Mouse (Mus musculus) CD4-positive, CD25-positive, alpha-beta regulatory T cell, adult 2 months (primary cell): ENCODE measurements at regions not wholly inside any gene's neighbourhood (a gene's known extent, or its start where the extent isn't known, plus 50 kb on each side); places are given as distances from the start of the nearest gene placed in this dataset.

Experiments used
- DNase-seq: peaks from one replicate; pipeline ENCODE4 v3.0.0-alpha.2; 2012; ENCODE audit warnings: low read depth, low spot score

- no peak for DNase-seq
These were observed 57.9 kb downstream of the Sox9 start for GRCm38 (mm10) chr11:112839721-112840494.

DNA sequence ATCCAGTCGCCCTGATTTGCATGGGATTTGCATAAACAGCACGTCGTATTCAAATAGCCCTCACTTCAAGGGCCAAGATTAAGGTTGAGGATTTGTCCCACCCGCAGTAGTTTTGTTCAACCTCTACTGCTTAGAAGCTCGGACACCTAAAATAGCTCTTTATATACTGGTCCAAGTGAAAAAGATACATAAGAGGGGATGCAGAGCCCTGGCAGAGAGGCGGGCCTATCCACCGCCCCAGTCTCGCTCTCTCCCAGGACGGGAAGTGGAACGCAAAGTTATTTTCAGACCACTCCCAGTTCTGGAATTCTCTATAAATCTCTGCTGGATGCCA lies 58.4 kb downstream of the Sox9 start:
- no peak for DNase-seq

DNA sequence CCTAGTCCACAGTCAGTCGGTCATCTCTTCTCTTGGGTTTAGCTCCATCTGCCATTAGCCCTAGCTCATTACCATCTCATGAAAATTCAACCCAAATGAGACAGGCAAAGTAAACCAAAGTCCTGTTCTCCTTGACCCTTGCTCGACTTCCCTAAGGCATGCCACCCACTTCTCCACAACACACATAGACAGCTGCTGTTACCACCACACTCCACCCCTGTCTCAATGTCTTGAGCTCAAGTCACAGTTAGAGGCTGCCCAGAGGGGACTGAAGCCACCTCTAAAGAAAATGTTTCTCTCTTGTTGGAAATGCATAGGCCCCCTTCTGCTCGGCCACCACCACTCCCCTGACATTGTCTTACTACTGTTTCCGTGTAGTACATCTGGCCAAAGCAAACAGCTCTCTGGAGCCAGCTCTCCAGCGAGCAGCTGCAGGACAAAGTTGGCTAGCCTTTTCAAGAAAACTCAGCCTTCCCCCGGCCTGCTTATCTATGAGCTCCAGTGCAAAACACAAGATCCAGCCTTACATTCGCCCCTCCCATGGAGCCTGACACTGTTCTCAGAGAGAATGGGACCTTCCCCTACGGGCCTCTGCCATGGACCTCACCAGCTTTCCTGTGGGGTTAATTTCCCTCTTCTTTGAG lies 62.4 kb downstream of the Sox9 start:
- no peak for DNase-seq

GRCm38 (mm10) chr11:112847146-112847545 lies 65.1 kb downstream of the Sox9 start:
- DNase-seq: no peak

DNA sequence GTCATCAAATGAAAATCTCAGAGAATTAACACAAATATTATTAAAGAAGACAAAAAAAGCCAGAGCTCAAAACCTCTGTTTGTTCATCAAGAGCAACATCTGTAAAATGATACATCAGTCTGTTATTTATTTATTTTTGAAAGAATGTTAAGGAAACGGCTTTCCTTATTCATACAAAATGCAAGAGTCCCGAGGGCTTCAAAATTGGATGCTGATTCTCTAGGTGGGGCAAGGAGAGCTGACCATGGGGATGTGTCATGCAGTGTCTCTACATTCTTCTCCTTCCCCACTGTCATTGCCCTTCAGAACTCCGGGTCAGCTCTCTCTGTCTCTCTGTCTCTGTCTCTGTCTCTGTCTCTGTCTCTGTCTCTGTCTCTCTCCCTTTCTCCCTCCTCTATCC lies 65.8 kb downstream of the Sox9 start:
- no peak for DNase-seq

- no peak for DNase-seq
These were observed 68.0 kb downstream of the Sox9 start for GRCm38 (mm10) chr11:112849974-112850373.

GRCm38 (mm10) chr11:112850532-112851272 lies 68.7 kb downstream of the Sox9 start:
- DNase-seq: no peak

DNA sequence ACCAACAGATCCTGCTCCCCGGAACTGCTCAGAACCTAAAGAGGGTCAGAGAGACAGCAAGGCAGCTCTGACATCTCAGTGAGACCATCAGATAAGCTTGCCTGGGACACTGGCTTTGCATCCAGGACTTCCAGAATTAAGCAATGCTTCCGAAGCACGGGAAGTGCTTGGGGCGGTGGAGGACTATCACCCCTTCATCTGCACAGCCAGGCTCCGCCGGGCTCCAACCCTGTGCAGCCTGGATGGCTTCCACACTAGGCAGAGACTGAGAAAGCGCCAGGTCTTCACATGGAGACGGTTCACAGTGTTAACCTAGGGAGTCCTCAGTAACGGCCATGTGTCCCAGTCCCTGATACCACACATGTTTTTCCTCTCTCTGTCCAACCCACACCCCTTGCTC lies 69.3 kb downstream of the Sox9 start:
- DNase-seq: no peak

DNA sequence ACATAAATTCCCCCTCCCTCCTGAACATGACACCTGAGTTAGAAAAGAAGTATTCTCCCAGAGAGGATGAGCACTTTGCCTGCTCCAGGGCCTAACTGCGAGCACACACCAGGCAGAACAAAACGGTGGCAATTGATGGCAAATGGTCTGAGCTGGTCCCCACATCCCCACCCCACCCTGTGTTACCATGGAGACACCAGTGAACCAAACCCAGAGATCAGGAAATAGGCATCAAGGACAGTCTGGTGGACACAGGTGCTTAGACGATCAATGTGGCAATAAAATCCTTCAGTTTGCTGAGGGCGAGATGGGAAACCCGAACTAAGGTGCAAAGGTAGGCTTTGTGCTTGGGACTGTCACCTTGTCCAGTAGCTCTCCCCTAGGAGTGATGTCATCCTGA lies 74.0 kb downstream of the Sox9 start:
- DNase-seq: no peak

DNA sequence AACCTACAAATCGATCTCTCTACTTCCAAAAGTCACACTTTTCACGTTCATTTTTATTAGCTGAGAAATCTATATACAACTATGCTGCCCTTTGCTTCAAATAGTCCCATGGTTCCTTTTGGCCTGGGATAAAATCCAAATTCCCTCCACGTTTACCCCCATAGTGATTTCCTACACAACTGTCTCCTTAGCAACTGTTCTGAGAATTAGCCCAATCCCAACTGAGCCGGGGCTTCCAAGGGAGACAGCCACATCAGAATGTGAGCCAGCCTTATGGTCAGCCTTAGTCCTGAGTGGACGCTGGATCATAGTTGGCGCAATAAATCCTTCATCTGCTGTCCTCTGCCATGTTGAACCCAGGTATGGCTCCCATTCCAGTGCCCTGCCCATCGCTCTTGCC lies 77.3 kb downstream of the Sox9 start:
- no peak for DNase-seq

- no peak for DNase-seq
These were observed 78.8 kb downstream of the Sox9 start for GRCm38 (mm10) chr11:112860797-112861196.

DNA sequence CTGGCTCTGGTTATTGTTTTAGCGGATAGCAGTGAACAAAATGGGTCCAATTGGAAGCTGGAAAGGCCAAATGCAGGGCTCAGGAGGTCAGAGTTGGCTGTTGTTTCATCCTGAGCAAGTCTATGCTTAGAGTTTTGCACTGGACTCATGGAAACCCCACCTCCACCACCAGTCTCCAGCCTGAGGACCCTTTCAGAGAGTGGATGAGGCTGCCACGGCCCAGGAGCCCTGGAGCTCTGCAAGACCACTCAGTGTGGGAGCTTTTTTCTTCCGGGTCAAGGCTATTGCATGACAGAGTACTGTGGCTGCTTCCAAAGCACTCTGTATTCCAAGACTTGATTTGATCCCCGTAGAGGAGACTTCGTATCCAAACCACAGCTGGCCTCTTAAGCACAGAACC lies 79.2 kb downstream of the Sox9 start:
- no peak for DNase-seq

- no peak for DNase-seq
These were observed 83.8 kb downstream of the Sox9 start for GRCm38 (mm10) chr11:112865836-112866235.

DNA sequence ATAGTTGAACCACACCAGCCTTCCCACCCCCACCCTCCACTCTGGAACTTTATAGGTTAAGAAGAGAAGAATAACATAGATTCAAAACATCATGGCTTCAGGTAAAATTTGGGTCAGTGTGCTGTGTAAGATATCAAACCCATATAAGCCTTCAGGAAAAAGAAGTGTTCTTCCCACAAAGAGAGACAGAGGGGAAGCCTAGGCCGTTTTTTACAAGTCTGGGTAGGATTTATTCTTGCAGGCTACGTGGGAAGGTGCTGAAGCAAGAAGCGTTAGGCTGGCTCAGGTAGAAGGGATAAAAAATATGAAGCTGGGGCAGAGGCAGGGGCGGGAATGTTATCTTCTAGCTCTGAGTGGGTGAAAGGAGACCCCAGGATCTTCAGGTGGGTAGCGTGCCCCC lies 87.5 kb downstream of the Sox9 start:
- DNase-seq: no peak

- DNase-seq: no peak
These were observed 88.4 kb downstream of the Sox9 start for GRCm38 (mm10) chr11:112870201-112871035.

DNA sequence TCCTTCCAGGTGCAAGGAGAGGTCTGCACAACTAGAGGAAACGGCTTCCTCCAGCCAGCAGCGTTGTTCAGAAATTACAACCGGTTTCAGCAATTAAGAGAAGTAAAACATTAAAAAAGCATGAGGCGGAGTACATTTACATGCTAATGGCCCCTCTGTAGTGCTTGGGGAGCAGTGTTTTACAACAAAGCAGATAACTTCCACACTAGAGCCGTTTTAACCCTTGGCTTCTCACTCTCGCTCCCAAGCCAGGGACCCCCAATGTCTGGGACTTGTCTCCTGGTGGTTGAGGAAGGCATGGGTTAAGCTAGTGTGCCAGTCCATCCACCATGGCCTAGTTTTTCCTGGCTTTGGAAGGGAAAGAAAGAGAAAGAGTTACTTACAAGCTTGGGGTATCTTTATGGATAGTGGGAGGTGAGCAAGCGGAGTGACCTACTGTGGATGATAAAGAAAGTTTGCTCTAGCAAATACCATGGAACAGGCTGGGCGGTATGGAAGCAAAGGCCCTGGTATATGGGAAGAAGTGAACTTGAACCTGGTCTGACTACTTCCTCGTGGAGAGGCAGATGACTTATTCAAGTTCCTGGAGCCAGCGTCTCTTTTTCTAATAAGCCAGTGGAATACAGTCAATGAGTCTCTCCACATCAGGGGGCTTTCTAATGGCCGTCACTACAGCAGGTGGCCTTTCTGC lies 90.8 kb downstream of the Sox9 start:
- DNase-seq: no peak

DNA sequence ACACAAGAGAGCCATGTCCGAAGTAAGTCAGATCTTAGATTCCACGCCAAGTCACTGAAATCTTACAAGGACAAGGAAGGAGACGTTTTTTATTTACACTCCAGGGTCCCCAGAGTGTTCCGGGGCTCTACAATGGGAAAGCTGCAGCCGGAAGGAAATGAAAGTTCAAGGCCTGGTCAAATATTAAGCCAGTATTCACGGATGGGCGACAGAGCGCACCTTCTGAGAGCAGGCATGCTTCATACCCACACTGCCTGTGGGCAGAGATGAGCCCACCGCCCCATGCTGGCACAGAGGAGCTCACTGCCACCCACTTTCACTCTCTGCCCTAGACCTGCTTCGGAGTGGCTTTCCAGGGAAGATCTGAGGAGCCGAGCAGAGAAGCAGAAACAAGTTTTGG lies 92.2 kb downstream of the Sox9 start:
- no peak for DNase-seq

DNA sequence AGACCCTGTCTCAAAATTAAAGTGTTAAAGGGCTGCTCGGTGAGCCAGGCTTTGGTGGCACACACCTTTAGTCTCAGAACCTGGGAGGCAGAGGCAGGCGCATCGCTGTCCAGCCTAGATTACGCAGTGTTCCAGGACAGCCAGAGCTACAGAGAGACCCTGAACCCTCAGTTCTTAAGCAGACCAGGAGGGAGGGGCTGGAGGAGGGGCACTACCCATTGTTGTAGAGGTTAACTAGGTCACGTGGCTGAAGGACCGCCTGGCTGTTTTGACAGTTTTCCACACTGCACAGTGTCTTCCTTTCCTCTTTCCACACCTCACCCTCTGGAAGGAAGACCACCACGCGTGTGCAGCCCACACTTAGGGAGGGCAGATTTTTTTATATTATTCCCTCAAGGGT lies 94.2 kb downstream of the Sox9 start:
- no peak for DNase-seq

DNA sequence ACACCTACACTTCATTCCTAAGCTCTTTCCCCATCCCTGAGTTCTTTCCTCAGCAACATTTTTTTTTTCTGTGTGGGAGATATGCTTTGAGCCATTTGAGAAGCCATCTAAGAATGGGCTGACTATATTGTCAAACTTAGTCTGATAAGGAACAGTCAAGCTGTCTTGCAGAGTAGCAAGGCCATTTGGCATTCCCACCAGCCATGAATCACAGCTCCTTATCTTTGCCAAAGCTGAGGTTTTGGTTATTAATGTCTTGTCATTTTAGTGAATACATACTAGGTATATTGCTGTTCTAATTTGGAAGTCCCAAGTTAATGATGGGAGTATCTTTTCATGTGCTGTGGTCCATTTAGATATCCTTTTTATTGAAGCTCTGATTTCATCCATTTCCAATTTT lies 96.4 kb downstream of the Sox9 start:
- DNase-seq: no peak

DNA sequence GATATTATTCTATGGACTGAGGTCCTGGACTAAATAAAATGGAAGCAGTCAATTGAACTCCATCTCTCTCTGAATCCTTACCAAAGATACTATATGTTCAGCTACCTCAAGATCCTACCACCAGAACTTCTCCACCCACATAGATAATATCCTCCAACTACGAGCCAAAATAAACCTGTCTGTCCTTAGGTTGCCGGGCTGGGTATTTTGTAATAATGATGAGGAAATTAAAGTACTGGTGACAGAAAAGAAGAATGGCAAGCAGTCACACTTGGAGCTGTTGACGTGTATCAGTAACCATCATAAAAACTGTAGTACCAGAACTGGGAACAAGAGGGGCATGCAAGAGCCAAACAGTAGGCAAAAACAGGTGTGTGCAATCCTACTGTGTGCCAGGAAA lies 98.7 kb downstream of the Sox9 start:
- no peak for DNase-seq

DNA sequence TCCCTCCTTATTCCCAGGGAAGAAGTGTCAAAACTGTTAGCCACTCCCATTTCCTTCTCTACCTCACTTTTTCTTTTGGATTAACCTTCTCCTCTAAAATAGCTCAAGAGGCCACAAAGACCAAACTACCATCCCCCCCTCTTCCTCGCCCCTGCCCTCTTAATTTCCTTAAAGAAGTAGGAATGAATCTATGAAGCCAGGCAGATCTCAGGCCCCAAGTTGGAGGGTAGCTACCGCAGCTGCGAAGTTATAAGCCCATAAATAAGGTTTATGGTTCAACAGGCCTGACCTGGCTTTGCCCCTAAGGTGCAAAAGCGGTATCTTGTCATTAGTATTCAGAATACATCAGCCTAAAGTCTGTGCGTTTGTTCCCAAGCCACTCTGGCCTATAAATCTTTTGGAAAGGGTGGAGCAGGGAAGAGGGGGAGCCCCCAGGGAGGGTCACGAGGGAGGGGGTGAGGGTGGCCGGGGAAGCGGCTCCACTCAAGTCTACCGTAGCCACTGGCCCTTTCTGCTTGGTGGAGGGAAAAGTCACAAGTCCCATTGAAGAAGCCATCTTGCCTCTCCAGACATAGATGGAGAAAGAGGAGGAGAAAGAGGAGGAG lies 103.4 kb downstream of the Sox9 start:
- no peak for DNase-seq
